Mouse (Mus musculus): ENCODE data around the gene Fga.
A peak's percentile ranks its signal among the peaks of the same experiment; 100 is the strongest.

Fga gene

GRCm38 (mm10) chr3:83030331-83030730, 4.5 kb downstream of the Fga start:
- no peak for DNase-seq

GRCm38 (mm10) chr3:83032746-83033308, 7.0 kb downstream of the Fga start:
- no peak for DNase-seq

GRCm38 (mm10) chr3:83033801-83034200, 7.9 kb downstream of the Fga start:
- no peak for DNase-seq

GRCm38 (mm10) chr3:83038865-83039264, 13.0 kb downstream of the Fga start:
- no peak for DNase-seq

- no peak for DNase-seq
Observed at GRCm38 (mm10) chr3:83039666-83040065, 13.8 kb downstream of the Fga start.

- no peak for DNase-seq
Observed at GRCm38 (mm10) chr3:83042451-83042850, 16.6 kb downstream of the Fga start.

GRCm38 (mm10) chr3:83046649-83047048, 20.8 kb downstream of the Fga start:
- DNase-seq: no peak

- DNase-seq: no peak
Observed at GRCm38 (mm10) chr3:83049680-83050079, 23.8 kb downstream of the Fga start, which contains the start of gene Fgb. Gene Fgb, minus strand, starts transcription at chr3:83049863.

- DNase-seq: no peak
Observed at GRCm38 (mm10) chr3:83050661-83051060, 24.8 kb downstream of the Fga start.

- no peak for DNase-seq
Observed at GRCm38 (mm10) chr3:83052102-83052501, 26.2 kb downstream of the Fga start.

- no peak for DNase-seq
Observed at GRCm38 (mm10) chr3:83053126-83053525, 27.2 kb downstream of the Fga start.

- peak; percentile 56 for DNase-seq
Observed at GRCm38 (mm10) chr3:83053758-83054157, 27.9 kb downstream of the Fga start.

- DNase-seq: no peak
Observed at GRCm38 (mm10) chr3:83054759-83055158, 28.9 kb downstream of the Fga start.

- DNase-seq: peak; percentile 99
Observed at GRCm38 (mm10) chr3:83055281-83056038, 29.6 kb downstream of the Fga start, which contains the start of gene Plrg1. Gene Plrg1, plus strand, starts transcription at chr3:83055522.

GRCm38 (mm10) chr3:83057046-83057445, 31.2 kb downstream of the Fga start:
- no peak for DNase-seq

- DNase-seq: peak; percentile 27
Observed at GRCm38 (mm10) chr3:83067920-83068319, 42.0 kb downstream of the Fga start.

- no peak for DNase-seq
Observed at GRCm38 (mm10) chr3:83068869-83069268, 43.0 kb downstream of the Fga start.

- DNase-seq: no peak
Observed at GRCm38 (mm10) chr3:83070231-83070630, 44.4 kb downstream of the Fga start.

GRCm38 (mm10) chr3:83076563-83076962, 50.7 kb downstream of the Fga start:
- DNase-seq: peak; percentile 72

- peak; percentile 84 for DNase-seq
Observed at GRCm38 (mm10) chr3:83080567-83081055, 54.7 kb downstream of the Fga start.

Measured in lung, postnatal 10 days (tissue).